Mouse (Mus musculus) layer of hippocampus, adult 2 months (tissue): ENCODE measurements at regions not wholly inside any gene's neighbourhood (a gene's known extent, or its start where the extent isn't known, plus 50 kb on each side); places are given as distances from the start of the nearest gene placed in this dataset.

ENCODE experiments used
- DNase-seq, 2 experiments: peaks; one replicate each; pipeline ENCODE4 v3.0.0; 2022; ENCODE audit warnings: low spot score in 2 of 2
- H3K27ac ChIP-seq: fragments of 200-600 bp; 2 replicates; pipeline ENCODE4 v1.8.1; 2022
- H3K4me3 ChIP-seq: fragments of 200-600 bp; 2 replicates; pipeline ENCODE4 v1.8.1; 2022; ENCODE audit warnings: mild to moderate bottlenecking
- CTCF ChIP-seq: fragments of 200-600 bp; conservative IDR thresholded peaks from 2 replicates; pipeline ENCODE4 v1.8.1; 2022; ENCODE audit warnings: antibody characterized with exemption, mild to moderate bottlenecking, moderate library complexity

- no peak for TF ChIP-seq CTCF
- Histone ChIP-seq H3K4me3 (no peak overlapping the region), H3K27ac (no peak overlapping the region)
- DNase-seq, result no peak
Measured at GRCm38 (mm10) chr17:88270896-88271295, 169.6 kb upstream of the Foxn2 start.

GRCm38 (mm10) chr17:88272161-88272560, 168.3 kb upstream of the Foxn2 start:
- Histone ChIP-seq H3K4me3 (no peak overlapping the region), H3K27ac (no peak overlapping the region)
- no peak for TF ChIP-seq CTCF
- no peak for DNase-seq

GRCm38 (mm10) chr17:88273520-88273919, 167.0 kb upstream of the Foxn2 start:
- no peak for DNase-seq
- no peak for TF ChIP-seq CTCF
- Histone ChIP-seq H3K4me3 (no peak overlapping the region), H3K27ac (peak overlapping the region; percentile 88)

- no peak for TF ChIP-seq CTCF
- DNase-seq, result no peak
Measured at GRCm38 (mm10) chr17:88274003-88274698, 166.4 kb upstream of the Foxn2 start.

GRCm38 (mm10) chr17:88274720-88275433, 165.6 kb upstream of the Foxn2 start:
- H3K27ac ChIP-seq, result peak overlapping the region; percentile 88
- DNase-seq, result peak; percentile 44 to 66
- peak overlapping the region; percentile 34; the same call in 1 of the 2 replicates for H3K4me3 ChIP-seq
- no peak for TF ChIP-seq CTCF

More at GRCm38 (mm10) chr17:88274003-88274698, 166.4 kb upstream of the Foxn2 start:
- peak overlapping the region; percentile 34; the same call in 1 of the 2 replicates for H3K4me3 ChIP-seq
- peak overlapping the region; percentile 88 for H3K27ac ChIP-seq

GRCm38 (mm10) chr17:88279656-88280055, 160.9 kb upstream of the Foxn2 start:
- no peak for TF ChIP-seq CTCF
- H3K4me3 ChIP-seq, result no peak overlapping the region

GRCm38 (mm10) chr17:88282711-88283110, 157.8 kb upstream of the Foxn2 start:
- no peak overlapping the region for H3K27ac ChIP-seq
- TF ChIP-seq CTCF, result no peak
- no peak overlapping the region for H3K4me3 ChIP-seq
- DNase-seq, result no peak

More at GRCm38 (mm10) chr17:88279656-88280055, 160.9 kb upstream of the Foxn2 start:
- no peak overlapping the region for H3K27ac ChIP-seq
- no peak for DNase-seq

GRCm38 (mm10) chr17:88284477-88284876, 156.0 kb upstream of the Foxn2 start:
- DNase-seq, result no peak
- no peak for TF ChIP-seq CTCF
- no peak overlapping the region for H3K27ac ChIP-seq
- no peak overlapping the region for H3K4me3 ChIP-seq

GRCm38 (mm10) chr17:88287861-88288260, 152.7 kb upstream of the Foxn2 start:
- no peak for DNase-seq
- H3K27ac ChIP-seq, result no peak overlapping the region
- H3K4me3 ChIP-seq, result no peak overlapping the region
- 0 out of 2 replicates have a peak, but pooled peaks have one; percentile 27 for TF ChIP-seq CTCF

- no peak overlapping the region for H3K27ac ChIP-seq
- DNase-seq, result no peak
- TF ChIP-seq CTCF, result no peak
- H3K4me3 ChIP-seq, result no peak overlapping the region
Measured at GRCm38 (mm10) chr17:88297520-88297919, 143.0 kb upstream of the Foxn2 start.

GRCm38 (mm10) chr17:88303991-88304390, 136.5 kb upstream of the Foxn2 start:
- Histone ChIP-seq H3K4me3 (no peak overlapping the region), H3K27ac (no peak overlapping the region)
- TF ChIP-seq CTCF, result peak; percentile 65
- no peak for DNase-seq

- no peak overlapping the region for H3K27ac ChIP-seq
- no peak overlapping the region for H3K4me3 ChIP-seq
- no peak for TF ChIP-seq CTCF
- no peak for DNase-seq
Measured at GRCm38 (mm10) chr17:88305165-88305564, 135.3 kb upstream of the Foxn2 start.

- H3K4me3 ChIP-seq, result no peak overlapping the region
- no peak for DNase-seq
- no peak overlapping the region for H3K27ac ChIP-seq
- no peak for TF ChIP-seq CTCF
Measured at GRCm38 (mm10) chr17:88306325-88306724, 134.2 kb upstream of the Foxn2 start.

- H3K4me3 ChIP-seq, result no peak overlapping the region
- no peak for DNase-seq
- H3K27ac ChIP-seq, result no peak overlapping the region
- TF ChIP-seq CTCF, result no peak
Measured at GRCm38 (mm10) chr17:88307082-88307481, 133.4 kb upstream of the Foxn2 start.
